Mouse (Mus musculus): ENCODE results near the gene Fgfr4. TPM values are rescaled to one million over a fixed set of nuclear protein-coding genes. Genes with fewer than 3 reads are reported as not detected.

Gene Fgfr4
- polyA plus RNA-seq (2014; fragmentation: Illumina TruSeq; extraction: RNeasy Lipid Tissue Mini Kit (QIAGEN cat#74804); ENCODE audit: low read depth, low replicate concordance), result 0.65 TPM

DNA sequence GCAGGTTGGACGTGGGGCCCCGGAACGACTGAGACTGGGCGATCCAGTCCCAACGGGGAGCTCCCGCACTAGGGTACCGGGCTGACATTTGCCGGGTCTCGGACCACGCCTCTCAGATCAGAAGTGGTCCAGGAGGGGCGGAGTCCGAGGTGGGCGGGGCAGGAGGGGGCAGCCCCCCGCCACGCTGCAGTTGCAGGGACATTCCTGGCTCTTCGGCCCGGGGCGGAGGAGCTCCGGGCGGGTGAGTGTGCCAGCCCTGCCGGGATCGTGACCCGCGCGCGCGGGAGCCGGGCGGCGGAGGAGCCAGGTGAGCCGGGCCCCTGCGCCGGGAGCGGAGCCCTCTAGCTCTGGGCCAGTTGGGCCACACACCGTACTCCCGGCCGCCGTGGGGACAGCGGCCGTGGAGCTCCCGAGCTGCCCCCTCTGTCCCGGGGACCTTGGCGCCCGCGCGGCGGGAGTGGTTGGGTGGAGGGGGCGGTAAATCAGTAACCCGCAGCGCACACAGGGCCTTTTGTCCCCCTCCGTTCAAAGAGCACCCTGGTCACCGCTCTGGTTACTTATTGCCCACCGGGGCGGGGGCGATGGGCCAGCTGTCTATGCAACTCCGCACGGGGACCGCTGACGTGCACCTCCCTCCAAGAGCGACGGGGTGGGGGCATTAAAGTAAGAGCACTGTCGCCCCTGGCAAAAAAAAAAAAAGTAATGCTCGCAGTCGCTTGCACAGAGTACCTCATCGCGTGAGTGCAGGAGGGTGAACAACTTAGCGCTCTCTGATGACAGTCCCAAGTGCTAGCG lies at the start of gene Fgfr4:
Gene Fgfr4 (plus strand): TSS at position 20 of the 795 bp plus-strand sequence.

DNA sequence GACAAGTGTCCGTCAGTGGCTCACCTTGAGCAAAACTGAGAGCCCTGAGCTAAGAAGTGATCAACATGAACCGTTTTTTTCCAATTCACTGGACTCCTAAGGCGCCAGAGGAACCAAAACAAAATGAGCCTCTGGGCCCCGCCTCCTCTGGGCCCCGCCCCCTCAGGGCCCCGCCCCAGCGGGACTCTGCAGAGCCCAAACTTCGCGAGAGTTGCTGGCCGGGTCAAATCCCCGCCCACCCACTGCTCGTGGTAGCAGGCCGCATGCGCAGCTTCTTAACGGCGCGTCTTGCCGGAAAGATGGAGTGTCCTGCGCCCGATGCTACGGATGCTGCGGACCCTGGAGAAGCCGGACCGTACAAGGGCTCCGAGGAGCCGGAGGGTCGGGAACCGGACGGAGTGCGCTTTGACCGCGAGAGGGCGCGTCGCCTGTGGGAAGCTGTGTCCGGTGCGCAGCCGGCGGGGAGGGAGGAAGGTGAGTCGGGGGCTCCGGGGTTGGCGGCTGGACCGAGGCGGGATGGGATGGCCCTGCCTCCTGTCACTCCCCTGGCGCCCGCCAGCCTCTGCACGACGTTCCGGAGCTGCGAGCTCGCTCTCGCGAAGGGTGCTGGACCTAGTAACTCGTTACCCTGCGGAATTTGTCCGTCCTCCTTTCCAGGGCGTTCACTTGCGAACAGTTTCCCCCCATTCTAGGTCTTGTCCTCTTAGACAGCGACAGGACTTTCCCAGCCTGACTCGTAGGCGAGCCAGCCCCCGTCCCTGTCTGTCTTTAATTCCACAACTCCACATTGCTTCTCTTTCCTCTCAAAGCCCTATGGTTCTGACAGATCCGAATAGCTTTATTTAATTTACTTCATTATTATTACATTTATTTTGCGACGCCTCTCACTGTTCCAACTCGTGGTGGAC lies 47.1 kb upstream of the Fgfr4 start, which contains the start of gene Zfp346:
Gene Zfp346 (plus strand): TSS at position 267 of the 908 bp plus-strand sequence.

GRCm38 (mm10) chr13:55133448-55133847 lies 19.0 kb upstream of the Fgfr4 start, which contains the start of gene Gm17617:
Gene Gm17617 (minus strand): TSS chr13:55133548.

GRCm38 (mm10) chr13:55209649-55210192 lies 57.3 kb downstream of the Fgfr4 start, which contains the start of gene Nsd1:
Gene Nsd1 (plus strand): TSS chr13:55209782.

Other genes starting within 250 kb of the Fgfr4 start
- not detected for gene Unc5a, start 203.2 kb upstream of the Fgfr4 start, polyA plus RNA-seq (2014; fragmentation: Illumina TruSeq; extraction: RNeasy Lipid Tissue Mini Kit (QIAGEN cat#74804); ENCODE audit: low read depth, low replicate concordance)
- gene Hk3, start 131.3 kb upstream of the Fgfr4 start, polyA plus RNA-seq (2014; fragmentation: Illumina TruSeq; extraction: RNeasy Lipid Tissue Mini Kit (QIAGEN cat#74804); ENCODE audit: low read depth, low replicate concordance), result not detected
- gene Uimc1, start 52.3 kb upstream of the Fgfr4 start, polyA plus RNA-seq (2014; fragmentation: Illumina TruSeq; extraction: RNeasy Lipid Tissue Mini Kit (QIAGEN cat#74804); ENCODE audit: low read depth, low replicate concordance), result 35.8 TPM
- 4.5 TPM for gene Zfp346, start 47.3 kb upstream of the Fgfr4 start, polyA plus RNA-seq (2014; fragmentation: Illumina TruSeq; extraction: RNeasy Lipid Tissue Mini Kit (QIAGEN cat#74804); ENCODE audit: low read depth, low replicate concordance)
- not detected for gene Gm17617, start 19.1 kb upstream of the Fgfr4 start, polyA plus RNA-seq (2014; fragmentation: Illumina TruSeq; extraction: RNeasy Lipid Tissue Mini Kit (QIAGEN cat#74804); ENCODE audit: low read depth, low replicate concordance)
- gene Nsd1, start 57.1 kb downstream of the Fgfr4 start, polyA plus RNA-seq (2014; fragmentation: Illumina TruSeq; extraction: RNeasy Lipid Tissue Mini Kit (QIAGEN cat#74804); ENCODE audit: low read depth, low replicate concordance), result 58.6 TPM
- gene Prelid1, start 167.9 kb downstream of the Fgfr4 start, polyA plus RNA-seq (2014; fragmentation: Illumina TruSeq; extraction: RNeasy Lipid Tissue Mini Kit (QIAGEN cat#74804); ENCODE audit: low read depth, low replicate concordance), result 11.6 TPM
- gene Rab24, start 169.3 kb downstream of the Fgfr4 start, polyA plus RNA-seq (2014; fragmentation: Illumina TruSeq; extraction: RNeasy Lipid Tissue Mini Kit (QIAGEN cat#74804); ENCODE audit: low read depth, low replicate concordance), result 10.4 TPM
- not detected for gene Mxd3, start 177.2 kb downstream of the Fgfr4 start, polyA plus RNA-seq (2014; fragmentation: Illumina TruSeq; extraction: RNeasy Lipid Tissue Mini Kit (QIAGEN cat#74804); ENCODE audit: low read depth, low replicate concordance)
- 37.2 TPM for gene Lman2, start 210.1 kb downstream of the Fgfr4 start, polyA plus RNA-seq (2014; fragmentation: Illumina TruSeq; extraction: RNeasy Lipid Tissue Mini Kit (QIAGEN cat#74804); ENCODE audit: low read depth, low replicate concordance)
- gene Rgs14, start 217.1 kb downstream of the Fgfr4 start, polyA plus RNA-seq (2014; fragmentation: Illumina TruSeq; extraction: RNeasy Lipid Tissue Mini Kit (QIAGEN cat#74804); ENCODE audit: low read depth, low replicate concordance), result not detected
- gene Slc34a1, start 245.5 kb downstream of the Fgfr4 start, polyA plus RNA-seq (2014; fragmentation: Illumina TruSeq; extraction: RNeasy Lipid Tissue Mini Kit (QIAGEN cat#74804); ENCODE audit: low read depth, low replicate concordance), result 557 TPM